Mouse (Mus musculus) granulocyte monocyte progenitor cell, adult 5-6 weeks (primary cell): ENCODE measurements around the gene Hif1an. TPM values are rescaled to one million over a fixed set of nuclear protein-coding genes. Genes with fewer than 3 reads are reported as not detected.

Experiments
- ATAC-seq: replicated peaks from 2 replicates; pipeline ENCODE4 v1.8.0; 2016; ENCODE audit warnings: mild to moderate bottlenecking, moderate TSS enrichment, inconsistent platforms; ENCODE audit not compliant: poor library complexity, severe bottlenecking
- total RNA-seq, 2 experiments: library from RNA; stranded (forward) in 1 of 2; stranded (reverse) in 1 of 2; fragments of 200-712, 200-1000 nt in 1 of 2; fragments of >200 nt in 1 of 2; fragmentation: Nextera tagmentation in 1 of 2; gene quantifications; 2 replicates each; pipeline ENCODE4 v1.2.3; 2014 to 2017

Gene Hif1an
- 8.5 and 9.5 TPM in 2 replicates for total RNA-seq (2014; fragmentation: Nextera tagmentation)
- total RNA-seq (2017), result 4.8 and 9.9 TPM in 2 replicates

DNA sequence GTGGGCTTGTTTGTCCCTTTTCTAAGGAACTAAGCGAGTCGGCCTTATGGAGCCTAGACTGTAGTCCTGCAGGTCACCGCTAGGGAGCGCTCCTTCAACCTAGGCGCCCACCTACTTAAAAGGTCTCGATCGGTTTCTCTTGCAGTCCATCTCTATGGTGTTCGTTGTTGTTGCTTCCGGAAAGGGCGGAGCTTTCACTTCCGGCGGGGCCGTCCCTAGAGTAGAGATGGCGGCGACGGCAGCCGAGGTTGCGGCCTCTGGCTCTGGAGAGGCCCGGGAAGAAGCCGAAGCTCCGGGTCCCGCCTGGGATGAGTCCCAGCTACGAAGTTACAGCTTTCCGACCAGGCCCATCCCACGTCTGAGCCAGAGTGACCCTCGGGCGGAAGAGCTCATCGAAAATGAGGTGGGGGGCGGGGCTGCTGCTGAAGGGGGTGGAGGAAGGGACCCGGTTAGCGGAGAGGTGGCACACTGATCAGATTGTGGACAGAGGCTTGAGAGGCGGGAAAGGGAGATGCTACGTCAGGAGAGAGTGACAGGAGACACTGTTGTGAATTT is at the start of gene Hif1an:
TSS of gene Hif1an (plus strand) at position 199 of the 555 bp plus-strand sequence.
- ATAC-seq, result peak; percentile 98

DNA sequence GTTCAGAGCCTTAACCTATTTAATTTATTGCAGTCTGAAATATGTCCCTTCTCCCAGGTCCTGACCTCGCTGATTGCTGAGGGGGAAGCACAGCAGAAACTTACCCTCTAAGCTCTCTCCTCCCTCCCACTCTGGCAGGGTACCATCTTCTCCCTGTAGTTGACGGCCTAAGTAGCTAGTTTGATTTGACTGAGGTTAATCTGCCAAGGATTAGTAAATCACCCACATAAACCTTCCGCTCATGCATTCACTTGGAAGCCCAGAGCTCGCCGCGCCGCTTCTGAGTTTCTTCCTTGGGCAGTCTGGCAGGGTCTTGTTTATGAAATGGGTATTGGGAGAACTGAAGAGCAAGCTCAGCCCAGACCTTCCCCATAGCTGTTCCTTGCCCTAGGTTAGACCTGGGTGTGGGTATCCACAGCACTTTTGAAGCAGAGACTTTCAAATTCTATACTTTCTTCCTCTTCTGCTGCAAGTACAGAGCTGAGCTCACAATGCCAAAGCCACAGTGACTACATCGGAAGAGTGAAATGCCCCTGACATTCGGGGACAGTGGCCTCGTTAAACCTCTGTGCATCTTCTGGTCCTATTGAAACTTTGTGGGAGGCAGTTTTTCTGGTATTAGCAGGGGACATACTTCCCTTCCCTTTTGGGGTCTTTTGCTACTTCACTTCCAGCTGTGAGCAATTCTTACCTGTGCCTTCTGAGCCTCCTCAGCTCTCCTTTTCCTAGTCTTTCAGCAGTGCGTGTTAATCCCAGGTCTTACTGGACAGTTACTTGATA is 49.4 kb upstream of the Hif1an start:
- ATAC-seq, result no peak

DNA sequence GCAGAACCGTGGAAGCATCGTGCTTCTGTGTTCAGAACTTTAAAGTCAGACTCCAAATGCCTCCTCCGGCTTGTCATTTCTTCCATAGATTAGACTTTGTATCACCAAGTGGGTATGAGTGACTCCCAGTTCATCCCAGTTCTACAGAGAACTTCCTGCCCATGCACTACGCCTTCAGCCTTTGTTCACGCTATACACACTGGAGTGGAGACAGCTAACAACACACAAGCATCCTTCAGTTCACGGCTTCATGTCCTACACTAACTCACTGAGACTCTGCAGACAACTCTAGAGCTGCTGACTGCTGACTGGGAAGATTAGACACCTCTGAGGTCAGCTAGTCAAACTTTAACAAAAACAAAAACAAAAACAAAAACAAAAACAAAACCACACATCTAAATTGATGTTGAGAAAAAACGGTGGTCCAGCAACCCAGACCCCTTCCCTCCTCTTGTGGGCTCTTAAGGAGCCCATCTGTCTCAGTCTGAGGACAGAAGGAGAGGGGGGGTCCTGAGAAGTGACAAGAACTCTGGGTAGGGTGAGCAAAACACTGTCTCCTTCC is 48.6 kb upstream of the Hif1an start:
- ATAC-seq, result no peak

DNA sequence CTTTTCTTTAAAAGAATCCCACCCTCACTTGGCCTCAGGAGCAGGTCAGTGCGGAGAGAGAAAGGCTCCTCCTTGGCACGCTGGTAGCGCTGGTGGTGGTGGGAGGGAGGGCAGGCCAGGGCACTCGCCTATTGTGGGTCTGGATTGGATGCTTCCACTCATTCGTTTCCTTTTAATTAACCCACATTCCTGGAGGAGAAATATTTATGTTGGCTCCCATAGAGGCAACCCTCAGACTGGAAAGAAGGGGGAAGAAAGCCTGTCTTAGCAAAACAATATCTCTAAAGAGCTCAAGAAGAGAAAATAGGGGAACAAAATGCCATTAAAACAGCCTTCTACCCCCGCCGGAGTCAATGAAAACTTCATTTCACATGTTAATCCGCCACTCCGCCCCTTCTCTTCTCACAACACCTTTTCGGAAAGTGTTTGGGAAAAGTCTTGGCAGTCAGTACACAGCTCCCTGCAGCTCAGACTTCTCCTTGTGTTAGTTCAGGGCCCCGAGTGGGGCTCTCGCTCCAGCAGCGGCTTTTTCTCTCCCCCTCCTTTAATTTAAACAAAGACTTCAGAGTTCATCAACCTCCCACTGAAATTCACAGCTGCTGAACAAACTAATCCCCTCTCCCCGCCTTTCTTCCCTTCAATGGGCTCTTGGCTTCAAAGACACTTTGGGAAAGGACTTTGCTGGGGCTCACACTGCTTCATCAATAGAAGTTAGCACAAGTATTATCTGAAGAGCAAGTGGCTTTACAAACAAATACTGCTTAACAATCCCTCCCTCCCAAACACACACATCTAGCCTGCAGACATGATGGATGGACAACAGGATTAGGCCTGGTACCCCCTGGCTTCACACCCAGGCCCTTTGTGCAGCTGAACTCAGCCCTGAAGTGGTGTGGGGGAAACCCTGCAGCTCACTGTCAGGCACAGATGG is 47.9 kb upstream of the Hif1an start:
- no peak for ATAC-seq

DNA sequence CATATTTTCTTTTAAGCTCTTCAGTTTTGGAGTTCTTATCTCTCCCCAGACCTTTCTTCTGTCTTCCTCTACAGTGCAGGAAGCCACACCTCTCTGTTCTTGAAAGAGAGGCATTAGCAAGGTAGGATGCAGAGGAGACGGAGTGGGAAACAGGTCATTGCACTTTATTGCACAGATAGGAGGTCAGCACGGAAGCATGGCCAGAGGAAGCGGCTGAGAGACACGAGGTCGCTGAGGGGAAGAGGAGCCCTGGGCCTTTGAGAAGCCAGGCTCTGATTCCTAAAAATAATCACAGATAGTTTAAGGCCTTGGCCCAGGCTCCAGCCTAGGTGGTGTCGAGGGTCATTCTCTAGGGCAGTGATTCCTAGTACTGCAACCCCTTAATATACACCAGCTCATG is 46.9 kb upstream of the Hif1an start:
- ATAC-seq, result no peak

DNA sequence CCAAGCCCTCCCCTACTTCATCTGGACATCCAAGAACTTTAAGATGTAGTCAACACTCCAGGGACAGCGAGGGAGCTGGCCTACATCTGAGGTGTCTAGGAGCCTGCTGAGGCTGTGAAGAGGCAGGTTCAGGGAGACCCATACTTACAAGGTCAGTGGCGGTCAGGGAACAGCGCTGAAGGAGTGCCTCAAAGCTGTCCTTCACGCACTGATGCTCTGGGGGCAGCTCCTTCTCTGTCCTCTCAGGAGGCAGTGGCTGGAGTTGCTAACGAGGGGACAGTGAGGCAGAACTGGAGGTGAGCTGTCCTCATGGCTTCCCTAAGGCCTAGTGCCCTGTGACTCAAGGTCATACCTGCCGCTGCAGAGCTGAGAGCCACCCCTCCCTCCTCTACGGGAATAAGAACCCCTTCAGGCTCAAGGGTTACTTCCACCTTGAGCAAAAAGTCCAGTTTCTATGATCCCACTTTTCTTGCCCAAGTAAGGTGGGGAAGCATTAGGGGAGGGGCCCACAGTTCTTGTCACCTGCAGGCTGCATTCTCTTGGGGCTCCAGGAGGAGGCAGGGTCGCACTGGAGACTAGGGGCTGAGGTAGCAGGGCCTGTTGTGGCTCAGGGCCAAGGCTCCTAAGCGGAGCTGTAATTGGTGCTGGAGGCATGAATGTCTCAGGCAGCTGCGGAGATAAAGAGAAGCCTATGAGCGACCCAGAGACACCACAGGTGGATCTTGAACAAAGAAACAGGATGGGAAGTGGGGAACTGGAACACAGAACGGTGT is 44.5 kb upstream of the Hif1an start:
- ATAC-seq, result no peak

DNA sequence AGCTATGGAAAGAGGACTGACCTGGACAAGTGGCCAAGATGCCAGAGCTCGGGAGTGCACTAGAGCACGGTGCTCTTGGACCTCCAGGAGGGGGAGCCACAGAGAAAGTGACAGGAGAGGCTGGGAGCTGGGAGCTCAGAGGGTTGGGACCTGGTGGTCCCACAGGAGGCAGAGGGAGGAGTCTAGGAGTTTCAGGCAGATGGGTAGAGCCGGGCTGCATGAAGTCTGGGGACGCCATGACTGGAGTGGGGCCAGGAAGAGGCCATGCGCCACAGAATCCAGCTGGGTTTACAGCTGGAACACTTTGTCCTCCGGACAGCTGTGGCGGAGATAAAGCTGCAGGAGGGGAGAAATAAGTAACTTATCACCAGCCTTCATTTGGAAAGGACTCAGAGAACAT is 43.5 kb upstream of the Hif1an start:
- no peak for ATAC-seq

DNA sequence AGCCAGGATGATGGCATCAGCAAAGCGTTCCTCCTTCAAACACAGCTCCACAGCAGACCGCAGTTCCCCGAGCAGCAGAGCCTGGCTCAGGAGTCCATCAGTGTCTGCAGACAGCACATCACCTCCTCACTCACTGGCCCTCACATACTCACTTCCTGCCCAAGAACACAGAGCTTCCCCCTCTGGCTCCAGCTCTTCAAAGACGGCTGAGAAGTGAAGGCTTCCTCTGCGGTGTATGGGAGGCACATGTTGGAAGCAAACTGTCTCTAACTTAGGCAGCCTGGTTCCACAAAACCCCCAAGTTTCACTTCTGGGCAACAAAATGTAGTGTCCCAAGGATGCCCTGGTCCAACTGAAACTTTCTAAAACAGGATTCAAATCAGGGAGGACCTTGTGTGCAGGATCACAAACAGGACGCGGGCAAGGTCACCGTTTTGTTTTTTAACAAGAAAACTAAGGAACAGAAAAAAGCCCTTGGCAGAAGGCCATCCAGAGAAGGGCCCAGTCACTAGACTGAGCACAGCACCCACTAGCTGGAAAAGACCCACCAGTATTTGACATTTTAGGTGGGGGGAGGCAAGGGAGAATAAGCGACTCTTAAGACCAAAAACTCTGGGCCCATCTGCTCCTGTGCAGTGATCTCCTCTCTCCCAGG is 37.0 kb upstream of the Hif1an start:
- ATAC-seq, result peak; percentile 97

DNA sequence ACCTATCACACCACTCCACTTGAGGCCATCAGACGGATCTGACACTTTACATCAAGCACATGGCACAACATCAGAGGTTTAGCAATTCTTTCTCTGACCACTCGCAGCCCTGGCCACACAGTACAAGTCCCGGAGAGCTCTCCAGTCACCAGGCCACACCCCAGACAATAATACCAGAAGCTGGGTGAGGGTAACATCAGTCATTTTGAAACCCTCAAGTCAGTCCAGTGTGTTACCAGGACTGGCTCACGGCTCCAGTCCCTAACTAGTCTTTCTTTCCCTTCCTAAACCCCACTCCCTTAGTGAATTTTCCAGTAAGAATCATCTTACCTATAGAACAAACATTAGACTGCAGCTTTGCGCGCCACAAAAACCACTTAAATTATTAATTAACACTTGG is 32.6 kb upstream of the Hif1an start:
- no peak for ATAC-seq

DNA sequence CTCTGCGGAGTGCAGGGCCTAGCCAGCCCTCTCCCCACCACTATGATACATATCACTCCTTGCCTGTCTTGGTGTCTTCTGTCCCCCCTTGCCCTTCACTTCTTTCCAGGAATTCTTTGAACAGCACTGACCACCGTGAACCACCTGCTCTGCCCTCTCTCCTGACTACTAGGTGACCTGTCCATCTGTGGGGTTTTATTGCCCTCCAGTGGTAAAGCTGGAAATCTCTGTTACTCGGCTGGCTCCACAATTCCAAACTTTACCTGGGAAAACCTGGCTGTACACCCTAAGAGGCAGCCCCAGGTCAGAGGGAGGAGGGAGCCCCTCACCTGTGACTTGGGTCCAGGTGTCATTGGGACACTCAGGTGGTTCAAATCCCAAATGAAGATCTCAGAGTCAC is 27.3 kb upstream of the Hif1an start:
- ATAC-seq, result no peak

DNA sequence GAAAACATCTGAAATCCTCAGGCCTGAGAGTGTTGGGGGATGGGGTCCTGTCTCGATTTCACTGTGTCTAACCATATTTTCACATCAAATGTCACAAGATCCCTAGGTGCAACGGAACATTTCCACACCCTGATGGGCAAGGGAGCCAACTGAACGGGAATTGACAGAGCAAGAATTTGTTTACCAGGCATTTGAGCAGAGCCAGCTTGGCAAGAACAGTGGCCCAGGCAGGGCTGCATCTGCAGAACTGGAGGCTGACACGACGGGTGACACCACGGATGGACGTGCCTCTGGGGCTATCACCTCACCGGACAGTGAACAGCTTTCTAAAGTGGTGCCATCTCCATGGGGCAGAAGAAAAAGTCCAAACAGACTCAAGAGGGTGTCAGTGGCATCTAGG is 25.2 kb upstream of the Hif1an start:
- ATAC-seq, result no peak

DNA sequence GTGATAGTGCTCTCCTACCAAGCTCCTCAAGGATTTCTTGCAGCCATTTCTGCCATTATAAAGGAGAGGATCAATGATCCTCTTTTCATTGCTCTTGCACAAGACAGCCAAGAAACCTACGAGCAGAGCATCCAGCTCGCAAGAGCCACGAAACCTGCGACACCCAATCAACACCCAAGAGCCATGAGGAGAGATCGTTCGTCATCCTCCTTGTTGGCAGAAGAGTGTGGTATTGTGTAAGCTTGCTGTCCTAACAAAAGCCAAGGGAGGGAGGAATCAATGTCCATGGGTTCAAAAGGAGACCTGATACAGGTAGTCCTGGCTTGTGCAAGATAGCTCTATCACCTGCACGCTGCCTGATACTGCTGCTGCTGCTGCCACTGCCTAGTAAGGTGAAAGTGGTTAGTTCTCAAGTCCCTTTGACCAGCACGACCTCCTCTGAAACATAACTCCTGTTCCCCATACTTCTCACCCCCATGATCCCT is 19.9 kb upstream of the Hif1an start:
- ATAC-seq, result no peak

DNA sequence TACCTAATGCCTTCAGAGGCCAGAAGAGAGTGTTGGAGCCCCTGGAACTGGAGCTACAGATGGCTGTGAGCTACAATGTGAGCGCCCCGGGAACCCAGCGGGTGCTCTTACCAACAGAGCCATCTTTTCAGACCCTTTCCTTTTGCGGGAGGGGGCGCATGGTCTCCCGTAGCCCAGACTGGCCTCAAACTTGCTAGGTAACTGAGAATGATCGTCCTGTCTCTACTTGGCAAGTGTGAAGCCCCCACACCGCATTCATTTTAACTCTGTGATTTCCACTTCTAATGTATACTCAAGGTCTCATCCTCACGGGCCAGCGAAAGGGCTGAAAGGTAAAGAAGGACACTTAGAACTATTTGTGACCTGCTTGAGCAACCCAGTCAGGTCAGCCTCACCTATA is 18.3 kb upstream of the Hif1an start:
- no peak for ATAC-seq

DNA sequence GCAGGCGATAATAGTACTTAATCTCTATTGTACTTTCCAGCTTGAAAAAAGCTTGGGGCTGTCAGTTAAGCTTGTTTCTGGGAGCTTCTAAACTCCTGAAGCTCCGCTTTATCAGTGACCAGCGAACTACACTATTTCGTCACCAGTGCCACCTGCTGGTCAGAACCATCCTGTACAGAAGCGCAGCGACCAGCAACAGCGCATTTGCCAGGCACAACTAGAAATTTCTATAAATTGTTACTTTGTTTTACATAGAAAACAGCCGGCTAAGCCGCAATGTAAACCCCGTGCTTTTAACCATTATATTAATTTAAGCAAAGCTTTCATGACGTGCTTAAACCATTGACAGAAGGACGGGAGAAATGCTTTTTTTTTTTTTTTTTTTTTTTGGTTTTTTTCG is 17.9 kb upstream of the Hif1an start:
- peak; percentile 71 for ATAC-seq

DNA sequence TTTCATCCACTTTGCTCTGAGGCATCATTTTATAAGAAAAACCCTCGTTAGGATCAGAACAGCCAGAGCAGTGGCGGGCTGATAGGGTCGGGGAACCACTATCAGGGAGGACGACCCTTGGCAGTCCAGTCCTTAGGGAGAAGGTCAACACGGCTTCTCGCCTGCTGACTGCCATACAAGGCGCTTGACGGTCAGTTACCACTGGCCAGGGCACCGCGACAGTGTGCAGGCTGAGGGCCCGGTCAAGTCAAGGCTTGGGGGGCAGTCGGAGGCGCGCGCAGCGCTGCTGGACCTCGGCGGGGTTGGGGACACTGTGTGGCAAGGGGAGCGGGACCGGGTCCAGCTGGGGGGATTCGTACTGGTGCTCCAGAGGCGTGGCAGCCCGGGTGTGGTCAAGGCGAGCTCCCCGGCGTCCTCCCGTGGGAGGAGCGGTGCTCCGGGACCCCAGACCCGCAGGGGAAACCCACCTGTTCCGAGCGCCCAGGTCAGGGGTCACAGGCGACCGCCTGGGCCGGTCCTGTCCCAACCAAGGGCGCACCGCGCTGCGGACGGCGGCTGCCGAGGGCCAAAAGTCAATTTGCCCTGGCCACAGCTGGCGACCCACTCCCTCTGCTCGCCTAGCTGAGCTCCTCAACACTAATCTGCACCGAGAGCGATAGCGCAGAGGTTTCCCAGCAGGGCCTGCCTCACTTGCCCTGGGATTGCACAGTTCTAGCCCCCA is 17.2 kb upstream of the Hif1an start, which contains the start of gene Sec31b:
TSS of gene Sec31b (minus strand) at position 544 of the 721 bp plus-strand sequence.
- ATAC-seq, result peak; percentile 59

DNA sequence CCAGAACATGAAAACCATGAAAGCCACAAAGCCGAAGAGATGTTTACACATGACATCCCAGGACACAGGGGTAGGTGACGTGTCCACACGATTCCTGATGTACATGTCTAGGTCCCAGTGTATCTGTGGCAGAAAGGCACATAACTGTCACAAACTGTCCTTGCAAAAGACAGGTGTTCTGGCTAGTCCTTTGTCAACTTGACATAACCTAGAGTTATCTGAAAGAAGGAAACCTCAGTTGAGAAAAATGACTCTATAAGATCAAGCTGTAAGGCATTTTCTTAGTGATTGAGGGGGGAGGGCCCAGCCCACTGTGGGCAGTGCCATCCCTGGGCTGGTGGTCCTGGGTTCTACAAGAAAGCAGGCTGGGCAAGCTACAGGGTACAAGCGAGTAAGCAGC is 9.9 kb upstream of the Hif1an start, which contains the start of gene Gm20538:
TSS of gene Gm20538 (minus strand) at position 101 of the 400 bp plus-strand sequence.
- no peak for ATAC-seq

DNA sequence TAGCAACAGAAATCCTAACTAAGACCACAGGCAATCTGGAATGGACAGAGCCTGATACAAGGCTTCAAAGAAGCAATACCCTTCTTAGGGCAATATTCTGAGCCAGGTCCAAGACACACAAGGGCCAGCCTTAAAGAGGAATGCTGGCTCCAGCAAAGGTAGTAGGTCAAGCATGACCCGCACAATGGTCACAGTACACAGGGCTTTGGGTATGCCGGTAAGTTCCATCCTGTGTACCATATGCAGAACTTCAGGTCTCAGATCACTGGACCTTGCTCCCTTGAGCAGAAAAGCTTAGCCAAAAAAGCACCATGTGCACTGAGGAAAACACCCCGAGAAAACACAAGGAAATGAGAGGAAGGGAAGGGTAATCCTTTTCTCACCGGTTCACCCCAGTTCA is 9.4 kb upstream of the Hif1an start:
- ATAC-seq, result no peak

DNA sequence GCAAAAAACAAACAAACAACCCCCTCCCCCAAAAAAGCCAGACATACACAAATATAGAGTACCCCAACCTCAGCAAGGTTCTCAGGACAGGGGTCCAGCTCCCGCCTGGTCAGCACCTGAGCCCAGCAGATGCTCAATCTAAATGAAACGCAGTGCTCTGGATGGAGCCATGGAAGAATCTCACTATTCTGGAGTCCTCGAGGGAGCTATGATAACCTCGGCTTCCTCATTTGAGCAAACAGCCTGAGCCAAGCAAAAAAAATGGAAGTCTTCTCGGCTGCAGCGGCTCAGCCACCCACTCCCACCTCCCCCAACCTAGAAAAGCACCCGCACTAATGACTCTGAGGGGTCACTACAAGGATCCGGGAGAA is 8.2 kb upstream of the Hif1an start:
- ATAC-seq, result peak; percentile 58
